Mouse (Mus musculus): ENCODE results near the gene 1520401A03Rik. TPM values are rescaled to one million over a fixed set of nuclear protein-coding genes. Genes with fewer than 3 reads are reported as not detected.

Gene 1520401A03Rik
- polyA plus RNA-seq, 1 experiment from 2014 or later = not detected

DNA sequence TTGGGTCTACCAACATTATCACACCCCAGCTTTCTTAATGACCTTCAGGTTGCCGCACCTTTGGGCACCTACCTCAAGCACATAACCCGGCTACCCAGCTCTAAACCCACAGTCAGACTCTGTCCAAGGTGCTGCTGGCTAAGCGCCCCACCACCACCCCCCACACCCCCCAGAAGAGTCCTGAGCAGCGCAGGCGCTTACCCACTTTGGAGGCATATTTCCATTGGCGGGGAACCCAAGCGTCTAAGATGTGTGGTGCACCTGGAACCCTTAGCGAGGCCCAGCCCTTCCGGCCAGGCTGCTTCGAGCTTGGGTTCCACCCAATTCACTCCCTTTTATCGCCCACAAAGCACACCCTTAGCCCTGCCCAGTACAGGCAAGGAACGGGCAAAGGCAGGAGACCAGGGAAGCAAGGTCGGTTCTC lies 18.0 kb upstream of the 1520401A03Rik start, which contains the start of gene Paqr4:
Gene Paqr4, minus strand, starts transcription at position 270 of the 424 bp plus-strand sequence.
- Histone ChIP-seq H3K4me1 (peaks cover 53% of the 10 kb centered on the region), H3K36me3 (replicated peaks) (peaks cover 22% of the 10 kb centered on the region), H3K9me3 (0 out of 2 replicates have a peak, but pooled peaks cover 6% of the 10 kb centered on the region), H3K27ac (replicated peaks) (peak within 1 kb of the TSS; percentile 82), H3K4me3 (peak within 1 kb of the TSS; percentile 75), H3K27me3 (replicated peaks; ENCODE audit: low read depth, poor library complexity, severe bottlenecking) (peaks cover 94% of the 10 kb centered on the region)
- 9% methylated on average over 13 of the region's 13 CpGs for WGBS
- DNase-seq (ENCODE audit: low spot score) = no peak

DNA sequence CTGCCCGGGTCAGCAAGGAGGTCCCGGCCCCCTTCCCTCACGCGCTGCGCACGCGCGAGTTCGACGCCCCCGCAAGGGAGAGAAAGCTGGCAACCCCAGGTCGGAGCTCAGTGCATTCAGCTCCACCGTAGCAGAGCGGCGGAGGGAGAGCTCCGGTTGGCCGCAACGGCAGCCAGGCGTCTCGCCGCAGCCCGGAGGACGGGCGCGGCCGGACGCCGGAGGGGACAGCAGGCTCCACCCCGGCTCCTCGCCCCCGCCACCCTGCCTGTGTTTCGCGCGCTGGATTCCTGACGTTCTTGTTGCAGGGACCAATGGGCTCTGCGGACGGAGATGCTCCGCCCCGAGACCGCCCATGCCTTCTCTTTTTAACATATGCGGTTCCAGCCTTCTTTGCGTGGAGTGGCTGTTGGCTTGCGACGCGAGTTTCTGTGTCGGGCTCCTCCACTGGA lies 17.6 kb upstream of the 1520401A03Rik start:
- peaks cover 90% of the 10 kb centered on the region for H3K27me3 ChIP-seq (replicated peaks; ENCODE audit: low read depth, poor library complexity, severe bottlenecking)
- H3K4me3 ChIP-seq = peak overlapping the region; percentile 75
- peaks cover 27% of the 10 kb centered on the region for H3K36me3 ChIP-seq (replicated peaks)
- peak overlapping the region; percentile 82 for H3K27ac ChIP-seq (replicated peaks)
- under 1% methylated on average over 46 of the region's 46 CpGs for WGBS
- DNase-seq (ENCODE audit: low spot score) = peak; percentile 91
- H3K4me1 ChIP-seq = peaks cover 48% of the 10 kb centered on the region
- 0 out of 2 replicates have a peak, but pooled peaks cover 6% of the 10 kb centered on the region for H3K9me3 ChIP-seq

DNA sequence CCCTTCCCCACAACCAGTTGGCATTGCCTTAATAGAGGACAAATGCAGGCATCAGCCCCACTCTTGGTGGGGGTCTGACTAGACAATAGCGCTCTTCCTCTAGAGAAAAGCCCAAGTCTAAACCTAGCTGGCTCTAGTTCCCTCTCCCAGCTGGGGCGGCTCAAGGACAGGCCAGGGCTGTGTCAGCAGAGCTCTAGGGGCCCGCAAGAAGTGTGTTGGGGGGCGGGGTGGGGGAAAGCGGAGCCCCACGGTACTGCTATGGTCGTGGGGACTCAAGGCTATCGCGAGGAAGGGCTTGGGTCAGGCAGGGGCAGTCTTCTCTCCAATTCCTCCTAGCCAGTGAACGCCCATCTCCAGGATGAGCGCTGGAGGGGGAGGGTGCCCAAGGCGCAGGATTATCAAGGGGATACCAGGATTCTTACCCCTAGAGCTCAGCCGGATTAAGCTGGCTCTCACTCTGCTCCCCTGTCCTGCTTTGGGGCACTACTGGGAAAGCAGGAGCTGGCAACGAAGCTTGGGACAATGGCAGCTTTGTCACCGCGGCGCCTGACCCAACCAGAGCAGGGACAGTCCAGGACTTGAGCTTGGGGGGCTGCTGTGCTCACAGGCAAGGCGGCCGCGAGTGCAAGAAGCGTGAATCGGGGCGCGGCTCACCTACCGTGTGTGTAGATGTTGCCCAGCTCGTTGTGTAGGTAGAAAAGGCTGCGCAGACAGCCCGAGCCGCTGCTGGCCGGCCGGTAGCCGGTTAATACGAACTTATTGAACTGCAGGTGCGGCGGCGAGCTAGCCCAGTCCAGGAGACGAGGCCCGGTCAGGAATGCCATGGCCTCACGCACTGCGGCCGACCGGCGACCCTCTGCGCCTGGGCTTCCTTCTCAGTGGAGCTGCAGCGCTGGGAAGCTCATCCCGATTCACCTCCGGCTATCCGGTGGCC lies 16.9 kb upstream of the 1520401A03Rik start:
- 0 out of 2 replicates have a peak, but pooled peaks cover 6% of the 10 kb centered on the region for H3K9me3 ChIP-seq
- H3K4me3 ChIP-seq = peak overlapping the region; percentile 75
- H3K36me3 ChIP-seq (replicated peaks) = peaks cover 34% of the 10 kb centered on the region
- peaks cover 42% of the 10 kb centered on the region for H3K4me1 ChIP-seq
- WGBS = 1% methylated on average over 48 of the region's 48 CpGs
- H3K27me3 ChIP-seq (replicated peaks; ENCODE audit: low read depth, poor library complexity, severe bottlenecking) = peaks cover 83% of the 10 kb centered on the region
- DNase-seq (ENCODE audit: low spot score) = peak; percentile 58
- H3K27ac ChIP-seq (replicated peaks) = peak overlapping the region; percentile 82

DNA sequence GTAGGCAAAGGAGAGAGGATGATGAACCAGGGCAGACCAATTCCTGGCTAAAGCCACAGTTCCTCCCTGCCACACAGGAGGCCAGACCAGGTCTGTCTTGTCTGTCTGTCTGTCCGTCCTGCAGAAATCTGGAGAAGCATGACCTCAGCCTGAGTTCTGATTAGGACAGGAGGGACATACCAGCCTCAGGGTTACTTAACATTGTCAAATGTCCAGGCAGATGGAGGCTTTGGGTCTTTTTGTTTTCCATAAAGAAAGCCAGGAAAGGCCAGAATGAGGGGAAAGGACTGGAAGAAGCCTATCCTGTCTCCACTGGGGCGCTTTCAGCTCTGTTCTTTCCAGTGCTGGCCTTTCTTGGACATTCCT lies 16.2 kb upstream of the 1520401A03Rik start:
- Histone ChIP-seq H3K4me3 (peak overlapping the region; percentile 75), H3K4me1 (peaks cover 39% of the 10 kb centered on the region), H3K9me3 (0 out of 2 replicates have a peak, but pooled peaks cover 6% of the 10 kb centered on the region), H3K27ac (replicated peaks) (no peak overlapping the region), H3K36me3 (replicated peaks) (peaks cover 40% of the 10 kb centered on the region), H3K27me3 (replicated peaks; ENCODE audit: low read depth, poor library complexity, severe bottlenecking) (peaks cover 76% of the 10 kb centered on the region)
- DNase-seq (ENCODE audit: low spot score) = no peak
- 21% methylated on average over 2 of the region's 2 CpGs for WGBS

DNA sequence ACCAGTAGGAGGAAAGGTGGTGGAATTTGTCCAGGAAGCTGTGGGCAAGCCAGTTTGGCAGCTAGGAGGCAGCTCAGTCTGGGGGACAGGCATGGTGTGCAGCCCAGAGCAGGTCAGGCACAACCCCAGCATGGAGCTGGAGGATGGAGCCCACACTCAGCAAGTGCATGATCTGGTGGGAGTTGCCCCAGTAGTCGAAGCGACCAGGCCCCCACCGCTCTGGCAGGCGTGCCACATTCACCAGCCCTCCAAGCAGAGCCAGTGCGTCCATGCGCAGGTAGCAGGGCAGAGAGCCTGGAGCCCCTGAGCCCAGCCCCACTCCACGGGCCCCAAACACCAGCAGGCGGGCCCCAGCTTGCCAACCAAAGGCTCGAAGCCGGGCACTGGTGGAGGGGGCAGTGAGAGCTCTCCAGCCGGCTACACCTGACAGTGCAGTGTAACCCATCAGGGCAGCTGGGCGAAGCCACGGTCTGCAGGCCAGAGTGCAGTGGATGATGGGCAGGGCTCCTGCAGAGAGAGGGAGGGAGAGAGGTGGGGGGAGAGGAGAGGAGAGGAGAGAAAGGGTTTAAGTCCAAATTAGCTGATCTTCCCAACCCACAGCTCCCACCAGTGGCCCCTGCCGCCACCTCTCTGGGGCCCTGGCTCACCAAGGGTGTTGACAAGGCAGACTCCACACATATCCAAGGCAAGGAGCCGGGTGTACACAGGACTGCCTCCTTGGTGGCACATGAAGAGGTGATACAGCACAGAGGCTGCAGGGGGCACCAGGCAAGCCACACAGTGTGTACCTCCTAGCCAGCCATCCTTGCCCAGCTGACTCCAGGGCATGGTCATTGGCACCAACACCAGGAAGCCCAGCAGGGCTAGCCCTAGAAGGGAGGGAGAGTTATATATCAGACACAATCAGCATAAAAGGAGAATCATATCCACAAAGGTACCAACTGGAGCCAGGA lies 15.2 kb upstream of the 1520401A03Rik start:
- H3K9me3 ChIP-seq = 0 out of 2 replicates have a peak, but pooled peaks cover 6% of the 10 kb centered on the region
- no peak overlapping the region for H3K27ac ChIP-seq (replicated peaks)
- 58% methylated on average over 15 of the region's 15 CpGs for WGBS
- H3K27me3 ChIP-seq (replicated peaks; ENCODE audit: low read depth, poor library complexity, severe bottlenecking) = peaks cover 66% of the 10 kb centered on the region
- H3K4me3 ChIP-seq = 0 out of 2 replicates have a peak overlapping the region, but pooled peaks have one; percentile 13
- no peak for DNase-seq (ENCODE audit: low spot score)
- H3K36me3 ChIP-seq (replicated peaks) = peaks cover 50% of the 10 kb centered on the region
- peaks cover 38% of the 10 kb centered on the region for H3K4me1 ChIP-seq

DNA sequence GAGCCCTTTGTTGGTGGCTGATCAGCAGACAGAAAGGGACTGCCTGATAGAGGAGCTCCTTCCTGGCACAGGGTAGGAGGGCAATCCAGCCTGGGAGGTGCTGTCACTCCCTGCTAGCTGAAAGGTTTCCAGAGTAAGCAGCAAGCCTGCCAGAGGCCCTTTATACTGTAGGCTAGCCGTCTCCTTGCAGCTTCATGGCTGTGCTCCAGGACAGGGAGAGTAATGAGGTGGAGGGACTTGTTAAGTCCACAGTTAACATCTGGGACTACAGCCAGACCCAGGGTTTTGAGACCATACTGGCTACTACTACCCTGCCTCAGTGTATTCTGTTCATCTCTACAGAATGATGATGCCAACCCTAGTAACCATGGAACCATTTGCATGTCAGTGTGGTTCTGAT lies 11.8 kb upstream of the 1520401A03Rik start:
- Histone ChIP-seq H3K27me3 (replicated peaks; ENCODE audit: low read depth, poor library complexity, severe bottlenecking) (peaks cover 31% of the 10 kb centered on the region), H3K4me1 (peaks cover 19% of the 10 kb centered on the region), H3K4me3 (no peak overlapping the region), H3K9me3 (no peaks in the 10 kb centered on the region), H3K36me3 (replicated peaks) (peaks cover 54% of the 10 kb centered on the region), H3K27ac (replicated peaks) (no peak overlapping the region)
- DNase-seq (ENCODE audit: low spot score) = no peak
- 85% methylated on average over 1 of the region's 1 CpGs for WGBS

DNA sequence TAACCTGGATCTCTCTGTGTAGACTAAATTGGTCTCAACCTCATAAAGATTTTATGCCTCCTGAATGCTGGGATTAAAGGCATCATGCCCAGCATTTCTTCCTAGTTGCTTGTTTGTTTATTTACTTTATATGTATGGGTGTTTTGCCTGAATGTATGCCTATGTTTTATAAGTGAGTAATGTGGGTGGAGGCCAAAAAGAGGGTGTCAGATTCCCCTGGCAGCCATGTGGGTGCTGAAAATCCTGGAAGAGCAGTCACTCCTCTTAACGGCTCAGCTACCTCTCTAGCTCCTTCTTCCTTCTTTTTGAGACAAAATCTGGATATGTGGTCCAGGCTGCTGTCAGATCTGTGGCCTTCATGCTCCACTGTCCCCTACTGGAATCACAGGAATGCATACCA lies 7.9 kb upstream of the 1520401A03Rik start:
- no peak overlapping the region for H3K4me3 ChIP-seq
- peaks cover 21% of the 10 kb centered on the region for H3K4me1 ChIP-seq
- no peak overlapping the region for H3K27ac ChIP-seq (replicated peaks)
- peaks cover 30% of the 10 kb centered on the region for H3K36me3 ChIP-seq (replicated peaks)
- H3K9me3 ChIP-seq = no peaks in the 10 kb centered on the region
- no peak for DNase-seq (ENCODE audit: low spot score)
- H3K27me3 ChIP-seq (replicated peaks; ENCODE audit: low read depth, poor library complexity, severe bottlenecking) = no peaks in the 10 kb centered on the region
- WGBS = 63% methylated on average over 1 of the region's 1 CpGs

DNA sequence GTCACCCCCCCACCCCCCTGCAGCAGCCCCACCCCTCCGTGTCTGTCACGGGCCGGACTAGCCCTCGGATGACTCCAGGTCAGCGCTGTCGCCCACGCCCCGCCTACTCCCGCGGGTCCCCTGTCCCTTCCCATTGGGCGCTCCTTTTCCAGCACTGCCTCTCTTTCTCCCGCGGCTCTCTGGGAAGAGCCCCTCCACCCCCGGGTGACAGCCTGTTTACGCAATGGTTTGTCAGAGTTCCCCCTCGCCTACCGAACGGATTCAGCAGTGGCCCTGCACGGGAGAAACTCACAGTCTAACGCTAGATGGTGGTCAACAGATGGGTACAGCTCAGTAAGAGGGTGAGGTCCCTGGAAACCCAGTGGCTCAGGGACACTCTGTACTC lies 4.2 kb upstream of the 1520401A03Rik start:
- Histone ChIP-seq H3K4me1 (peaks cover 23% of the 10 kb centered on the region), H3K9me3 (no peaks in the 10 kb centered on the region), H3K36me3 (replicated peaks) (no peaks in the 10 kb centered on the region), H3K27me3 (replicated peaks; ENCODE audit: low read depth, poor library complexity, severe bottlenecking) (peaks cover 4% of the 10 kb centered on the region; the same call in 1 of the 2 replicates), H3K4me3 (peak overlapping the region; percentile 89), H3K27ac (replicated peaks) (peak overlapping the region; percentile 94)
- peak; percentile 89 for DNase-seq (ENCODE audit: low spot score)
- WGBS = under 1% methylated on average over 20 of the region's 20 CpGs

DNA sequence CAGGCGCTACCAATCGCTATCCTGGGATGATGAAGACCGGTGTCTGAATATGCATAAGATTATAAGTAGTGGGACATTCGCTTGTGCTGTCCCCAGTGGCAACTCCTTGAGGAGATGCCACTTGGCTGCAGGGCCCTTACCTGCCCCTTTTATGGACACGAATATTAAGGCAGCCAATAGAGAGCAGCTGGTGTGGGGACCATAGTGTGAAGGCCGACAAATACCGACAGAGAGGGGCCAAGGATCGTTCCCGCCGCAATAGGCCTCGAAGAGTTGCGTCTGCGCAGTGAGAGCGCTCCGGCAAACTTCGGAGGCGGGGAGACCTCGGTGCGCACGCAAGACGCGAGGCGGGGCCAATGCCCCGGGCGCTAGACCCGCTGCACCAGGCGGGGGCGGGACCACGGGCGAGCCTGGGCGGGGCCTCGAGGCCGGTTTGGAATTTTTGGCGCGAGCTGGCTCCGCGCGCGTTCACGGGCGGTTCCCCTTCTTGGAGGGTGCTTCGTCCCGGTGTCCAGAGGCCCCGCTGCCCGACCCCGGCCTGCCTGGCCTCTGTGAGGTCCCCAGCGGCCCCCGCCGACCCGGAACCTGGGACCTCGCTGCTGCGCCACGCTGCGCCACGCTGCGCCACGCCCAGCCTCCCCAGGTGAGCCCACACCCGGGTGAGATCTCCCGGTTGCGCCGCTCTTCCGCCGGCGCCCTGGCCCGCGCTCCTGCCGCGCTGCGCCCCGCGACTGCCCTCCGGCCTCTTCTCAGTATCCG lies 3.6 kb upstream of the 1520401A03Rik start, which contains the start of gene Pkmyt1:
Gene Pkmyt1, plus strand, starts transcription at position 338 of the 759 bp plus-strand sequence.
- peak; percentile 97 for DNase-seq (ENCODE audit: low spot score)
- H3K36me3 ChIP-seq (replicated peaks) = no peaks in the 10 kb centered on the region
- 2% methylated on average over 73 of the region's 73 CpGs for WGBS
- H3K27ac ChIP-seq (replicated peaks) = peak within 1 kb of the TSS; percentile 94
- peaks cover 23% of the 10 kb centered on the region for H3K4me1 ChIP-seq
- peaks cover 9% of the 10 kb centered on the region for H3K27me3 ChIP-seq (replicated peaks; ENCODE audit: low read depth, poor library complexity, severe bottlenecking)
- no peaks in the 10 kb centered on the region for H3K9me3 ChIP-seq
- peak within 1 kb of the TSS; percentile 89 for H3K4me3 ChIP-seq

DNA sequence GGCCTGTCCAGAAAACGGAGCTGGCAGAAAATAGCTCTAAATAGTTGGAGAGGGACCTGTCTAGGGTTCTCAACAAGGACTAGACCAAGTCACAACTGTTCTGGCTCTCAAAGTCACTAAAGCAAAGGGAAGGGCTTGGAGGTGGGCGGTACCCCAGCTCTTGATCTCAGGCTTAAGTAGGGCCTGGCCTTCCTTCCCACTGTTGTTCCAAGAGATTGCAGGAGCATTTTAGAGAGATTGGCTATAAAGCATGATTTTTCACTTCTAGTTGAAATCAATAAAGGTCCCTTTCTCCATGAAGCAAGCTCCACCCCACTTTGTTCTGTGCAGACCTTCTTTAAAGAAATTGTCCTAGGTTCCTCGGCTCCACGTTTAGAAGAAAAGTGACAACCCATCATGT lies 2.9 kb upstream of the 1520401A03Rik start:
- Histone ChIP-seq H3K27ac (replicated peaks) (peak overlapping the region; percentile 94), H3K27me3 (replicated peaks; ENCODE audit: low read depth, poor library complexity, severe bottlenecking) (peaks cover 16% of the 10 kb centered on the region), H3K36me3 (replicated peaks) (no peaks in the 10 kb centered on the region), H3K4me3 (peak overlapping the region; percentile 89), H3K9me3 (no peaks in the 10 kb centered on the region), H3K4me1 (peaks cover 23% of the 10 kb centered on the region)
- 64% methylated on average over 4 of the region's 4 CpGs for WGBS
- DNase-seq (ENCODE audit: low spot score) = no peak

DNA sequence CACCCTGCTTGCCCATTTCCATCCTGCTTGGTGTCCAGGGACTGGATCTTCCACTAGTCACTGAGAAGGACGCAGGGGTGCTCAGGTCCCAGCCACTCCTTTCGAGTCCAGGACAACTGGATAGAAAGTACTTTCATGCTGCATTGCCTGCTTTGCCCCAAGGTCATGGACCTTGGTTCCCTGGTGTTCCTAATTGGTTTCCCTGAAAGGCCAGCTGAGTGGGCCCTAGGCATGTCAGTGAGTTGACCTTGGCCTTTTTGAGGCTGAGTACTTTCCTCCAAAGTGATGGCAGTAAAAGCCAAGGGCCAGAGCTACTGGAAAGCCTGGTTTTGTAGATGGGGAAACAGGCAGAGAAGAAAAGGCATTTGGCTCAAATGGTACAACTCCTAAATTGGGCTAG lies 697 bp downstream of the 1520401A03Rik start:
- H3K27ac ChIP-seq (replicated peaks) = no peak overlapping the region
- 82% methylated on average over 2 of the region's 2 CpGs for WGBS
- no peak overlapping the region for H3K4me3 ChIP-seq
- H3K27me3 ChIP-seq (replicated peaks; ENCODE audit: low read depth, poor library complexity, severe bottlenecking) = peaks cover 26% of the 10 kb centered on the region
- peaks cover 15% of the 10 kb centered on the region for H3K4me1 ChIP-seq
- no peaks in the 10 kb centered on the region for H3K9me3 ChIP-seq
- DNase-seq (ENCODE audit: low spot score) = no peak
- H3K36me3 ChIP-seq (replicated peaks) = no peaks in the 10 kb centered on the region

Measured in embryonic facial prominence, embryonic 10.5 days (tissue).